Mouse (Mus musculus): ENCODE measurements around the gene Rpgr.

The Rpgr gene

DNA sequence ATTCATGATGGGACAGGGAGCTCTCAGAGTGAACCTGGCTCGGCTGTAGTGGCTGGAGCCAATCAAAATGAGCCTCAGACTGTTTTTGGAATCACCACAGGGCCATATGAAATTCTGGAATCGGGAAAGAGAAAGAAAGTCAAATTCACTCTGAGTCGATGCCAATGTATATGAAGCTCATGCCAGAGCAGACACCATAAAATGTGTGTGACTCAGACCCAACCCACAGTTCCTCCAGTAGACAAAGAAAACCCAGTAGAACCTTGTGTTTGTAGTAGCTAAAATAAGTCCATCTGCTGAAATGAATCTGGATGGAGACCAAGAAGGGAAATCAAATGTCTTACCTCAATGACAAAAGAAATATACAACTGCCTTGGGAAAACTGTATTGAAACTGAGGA, 142.8 kb downstream of the Rpgr start:
- DNase-seq (ENCODE audit: low read depth, low spot score) = no peak

DNA sequence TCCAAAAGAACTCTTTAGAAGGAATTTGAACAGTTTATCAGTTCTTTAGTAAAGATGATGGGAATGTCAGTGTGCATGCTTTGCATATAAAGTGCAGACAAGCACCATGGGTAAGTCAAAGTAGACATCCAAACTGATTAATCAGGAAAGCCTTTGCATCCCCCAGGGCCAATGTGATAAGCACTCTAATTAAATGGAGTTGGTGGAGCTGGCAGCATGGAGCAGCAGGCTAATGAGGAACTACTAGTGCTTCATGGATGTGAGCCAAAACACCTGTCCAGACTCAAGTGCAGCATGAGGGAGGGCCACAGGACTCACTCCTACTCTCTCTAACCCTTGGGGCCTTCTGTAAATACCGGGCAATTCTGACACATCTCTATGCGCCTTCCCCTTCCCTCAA, 145.2 kb downstream of the Rpgr start:
- DNase-seq (ENCODE audit: low read depth, low spot score) = no peak

DNA sequence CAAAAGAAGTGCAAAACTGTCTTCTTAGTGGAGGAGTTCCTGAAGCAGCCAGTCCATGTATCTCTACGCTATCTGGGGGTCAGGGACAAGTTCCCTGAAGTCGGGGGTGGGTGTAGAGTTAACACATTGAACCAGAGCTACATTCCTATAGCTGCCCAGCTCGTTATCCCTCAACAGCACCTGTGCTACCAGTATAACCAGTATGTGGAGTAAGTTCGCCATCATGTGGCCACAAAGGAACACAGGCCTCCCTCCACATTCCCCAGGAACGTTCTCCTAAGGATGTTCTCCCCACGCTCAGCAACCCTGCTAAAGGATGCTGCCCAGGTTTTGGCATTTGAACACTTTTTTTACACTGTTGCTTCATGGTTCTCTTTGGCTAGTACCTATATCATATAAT, 146.0 kb downstream of the Rpgr start:
- DNase-seq (ENCODE audit: low read depth, low spot score) = no peak

DNA sequence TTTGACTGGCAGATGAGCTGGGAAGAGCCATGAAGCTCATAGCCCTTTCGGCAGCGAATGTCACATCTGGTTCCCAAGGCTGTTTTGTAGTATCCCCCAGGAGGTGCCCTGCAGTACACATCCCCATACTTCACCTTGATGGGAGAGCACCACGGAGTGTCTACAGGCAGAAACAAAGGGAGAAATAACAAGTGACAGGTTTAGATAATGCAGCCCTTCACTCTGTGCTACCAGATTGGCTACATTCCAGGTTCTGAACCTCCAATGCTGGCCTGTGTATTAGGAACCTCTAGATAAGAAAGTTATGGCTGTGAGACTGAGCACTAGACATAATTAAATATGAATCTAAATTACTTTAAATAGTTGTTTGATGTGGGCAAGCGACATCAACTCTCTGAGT, 147.3 kb downstream of the Rpgr start:
- no peak for DNase-seq (ENCODE audit: low read depth, low spot score)

GRCm38 (mm10) chrX:10063781-10064180, 152.9 kb downstream of the Rpgr start:
- no peak for DNase-seq (ENCODE audit: low read depth, low spot score)

- no peak for DNase-seq (ENCODE audit: low read depth, low spot score)
These were observed 153.4 kb downstream of the Rpgr start for GRCm38 (mm10) chrX:10063361-10063760.

DNA sequence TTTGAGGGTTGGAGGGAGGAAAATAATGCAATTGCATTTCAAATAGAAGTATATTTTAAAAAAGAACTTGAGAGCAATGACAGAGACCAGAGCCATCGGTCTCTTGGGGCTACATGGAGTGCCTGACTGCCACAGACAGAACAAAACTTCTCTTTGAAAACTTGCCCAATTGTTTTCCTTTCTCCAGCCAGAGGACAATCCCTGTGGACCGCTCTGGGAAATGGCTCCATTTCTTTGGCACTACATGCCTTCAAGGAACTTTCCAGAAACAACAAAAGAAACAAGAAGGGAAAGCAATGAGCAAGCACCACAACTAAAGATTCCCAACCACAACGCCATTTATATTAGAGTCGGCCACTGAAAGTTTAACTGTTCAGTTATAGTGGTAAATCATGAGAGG, 154.5 kb downstream of the Rpgr start:
- DNase-seq (ENCODE audit: low read depth, low spot score) = no peak

DNA sequence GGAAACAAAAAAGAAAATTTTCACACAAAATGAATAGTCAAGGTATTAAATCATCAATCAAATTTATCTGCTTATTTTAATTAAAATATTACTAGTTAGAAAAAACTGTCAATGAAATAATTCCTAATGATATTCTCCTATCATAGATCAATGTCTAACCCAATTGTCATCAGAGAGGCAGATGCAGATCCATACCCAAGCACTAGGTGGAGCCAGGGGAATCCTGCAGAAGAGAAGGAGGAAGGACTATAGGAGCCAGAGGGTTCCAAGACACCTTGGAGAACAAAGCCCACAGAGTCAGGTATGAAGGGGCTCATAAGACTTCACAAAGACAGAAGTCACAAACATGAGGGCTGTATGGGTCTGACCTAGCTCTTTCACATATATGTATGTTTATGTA, 182.1 kb downstream of the Rpgr start:
- DNase-seq (ENCODE audit: low read depth, low spot score) = no peak
